Mouse (Mus musculus) MN1 (cell line): ENCODE results near the gene Adcy5.

ENCODE experiments used
- DNase-seq: peaks from one replicate; pipeline ENCODE4 v3.0.0-alpha.2; 2016; ENCODE audit warnings: low spot score

Gene Adcy5

GRCm38 (mm10) chr16:35205681-35206080 lies 51.0 kb downstream of the Adcy5 start:
- no peak for DNase-seq

GRCm38 (mm10) chr16:35206426-35206825 lies 51.7 kb downstream of the Adcy5 start:
- no peak for DNase-seq

GRCm38 (mm10) chr16:35208796-35209195 lies 54.1 kb downstream of the Adcy5 start:
- DNase-seq, result no peak

GRCm38 (mm10) chr16:35209753-35210152 lies 55.1 kb downstream of the Adcy5 start:
- DNase-seq, result no peak

GRCm38 (mm10) chr16:35215047-35215446 lies 60.4 kb downstream of the Adcy5 start:
- DNase-seq, result no peak

GRCm38 (mm10) chr16:35215498-35215897 lies 60.8 kb downstream of the Adcy5 start:
- no peak for DNase-seq

GRCm38 (mm10) chr16:35216826-35217491 lies 62.3 kb downstream of the Adcy5 start:
- no peak for DNase-seq

- no peak for DNase-seq
Measured at GRCm38 (mm10) chr16:35220412-35220811, 65.7 kb downstream of the Adcy5 start.

- DNase-seq, result no peak
Measured at GRCm38 (mm10) chr16:35221581-35221980, 66.9 kb downstream of the Adcy5 start.

- DNase-seq, result no peak
Measured at GRCm38 (mm10) chr16:35223930-35224329, 69.3 kb downstream of the Adcy5 start.

GRCm38 (mm10) chr16:35224716-35225115 lies 70.0 kb downstream of the Adcy5 start:
- no peak for DNase-seq

- no peak for DNase-seq
Measured at GRCm38 (mm10) chr16:35229582-35229981, 74.9 kb downstream of the Adcy5 start.

- DNase-seq, result no peak
Measured at GRCm38 (mm10) chr16:35232153-35232750, 77.6 kb downstream of the Adcy5 start.

- no peak for DNase-seq
Measured at GRCm38 (mm10) chr16:35233329-35233728, 78.7 kb downstream of the Adcy5 start.

- DNase-seq, result no peak
Measured at GRCm38 (mm10) chr16:35237091-35237490, 82.4 kb downstream of the Adcy5 start.

GRCm38 (mm10) chr16:35239318-35239965 lies 84.8 kb downstream of the Adcy5 start:
- DNase-seq, result no peak

GRCm38 (mm10) chr16:35239966-35240730 lies 85.5 kb downstream of the Adcy5 start:
- no peak for DNase-seq

GRCm38 (mm10) chr16:35247364-35247763 lies 92.7 kb downstream of the Adcy5 start:
- no peak for DNase-seq

- DNase-seq, result no peak
Measured at GRCm38 (mm10) chr16:35248825-35249224, 94.1 kb downstream of the Adcy5 start.

- no peak for DNase-seq
Measured at GRCm38 (mm10) chr16:35249763-35250162, 95.1 kb downstream of the Adcy5 start.

GRCm38 (mm10) chr16:35251690-35252089 lies 97.0 kb downstream of the Adcy5 start:
- no peak for DNase-seq

GRCm38 (mm10) chr16:35252967-35253366 lies 98.3 kb downstream of the Adcy5 start:
- DNase-seq, result no peak

- DNase-seq, result no peak
Measured at GRCm38 (mm10) chr16:35255981-35256380, 101.3 kb downstream of the Adcy5 start.
